Mouse (Mus musculus): ENCODE data around the gene Itgb5.

Gene Itgb5

DNA sequence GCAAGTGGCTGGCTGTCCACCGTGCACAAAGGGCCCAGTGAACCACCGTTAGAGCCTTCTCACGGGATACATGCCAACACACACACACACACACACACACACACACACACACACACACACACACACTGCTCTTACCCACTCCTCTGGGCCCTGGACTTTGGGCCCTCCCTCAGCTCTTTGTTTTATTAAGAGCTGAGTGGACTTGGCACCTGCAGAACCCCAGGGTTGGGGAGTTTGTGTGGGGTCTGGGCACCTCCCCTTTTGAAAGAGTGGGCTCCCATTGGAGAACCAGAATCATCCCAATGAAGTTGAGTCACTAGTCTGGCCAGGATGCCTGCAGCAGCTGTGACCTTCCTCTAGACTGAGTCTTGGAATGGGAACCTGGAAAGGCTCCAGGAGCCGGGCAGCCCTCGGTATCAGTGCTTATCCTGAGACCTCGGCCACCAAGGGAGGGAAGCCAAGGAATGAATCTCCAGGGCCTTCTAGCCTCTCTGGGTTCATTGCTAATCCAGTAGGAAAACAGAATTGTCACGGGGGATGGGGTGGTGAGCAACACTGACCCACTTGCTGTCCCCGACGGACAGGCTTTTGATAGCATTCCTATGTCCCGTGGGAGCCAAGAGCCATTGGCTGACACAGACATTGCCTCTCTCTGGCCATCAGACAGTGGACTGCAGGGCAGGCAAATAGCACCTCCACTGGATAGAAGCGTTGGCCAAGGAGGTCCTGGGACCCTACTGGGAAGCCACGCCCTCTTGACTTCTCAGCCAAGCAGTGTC, 87.2 kb downstream of the Itgb5 start:
- DNase-seq = no peak

GRCm38 (mm10) chr16:33917390-33917789, 87.9 kb downstream of the Itgb5 start:
- no peak for DNase-seq

- DNase-seq = no peak
Measured at GRCm38 (mm10) chr16:33917926-33918325, 88.5 kb downstream of the Itgb5 start.

DNA sequence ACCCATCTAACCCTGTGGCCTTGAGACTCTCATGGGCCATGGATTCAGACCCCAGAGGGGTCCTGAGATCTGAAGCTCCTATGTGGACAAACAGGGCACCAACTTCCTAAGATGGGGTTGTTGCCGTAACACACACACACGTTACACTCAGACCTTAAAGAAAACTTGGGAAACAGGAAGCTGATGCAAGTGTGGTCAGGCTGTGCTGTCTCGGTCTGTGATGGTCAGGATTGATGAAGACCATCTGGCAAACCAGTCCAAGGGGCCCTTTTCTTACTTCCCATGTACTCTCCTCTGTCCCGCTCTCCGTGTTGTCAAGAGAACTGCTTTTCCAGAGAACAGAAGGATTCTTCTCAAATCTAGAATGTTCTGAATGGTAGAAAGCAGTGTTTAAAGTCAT, 92.0 kb downstream of the Itgb5 start:
- no peak for DNase-seq

DNA sequence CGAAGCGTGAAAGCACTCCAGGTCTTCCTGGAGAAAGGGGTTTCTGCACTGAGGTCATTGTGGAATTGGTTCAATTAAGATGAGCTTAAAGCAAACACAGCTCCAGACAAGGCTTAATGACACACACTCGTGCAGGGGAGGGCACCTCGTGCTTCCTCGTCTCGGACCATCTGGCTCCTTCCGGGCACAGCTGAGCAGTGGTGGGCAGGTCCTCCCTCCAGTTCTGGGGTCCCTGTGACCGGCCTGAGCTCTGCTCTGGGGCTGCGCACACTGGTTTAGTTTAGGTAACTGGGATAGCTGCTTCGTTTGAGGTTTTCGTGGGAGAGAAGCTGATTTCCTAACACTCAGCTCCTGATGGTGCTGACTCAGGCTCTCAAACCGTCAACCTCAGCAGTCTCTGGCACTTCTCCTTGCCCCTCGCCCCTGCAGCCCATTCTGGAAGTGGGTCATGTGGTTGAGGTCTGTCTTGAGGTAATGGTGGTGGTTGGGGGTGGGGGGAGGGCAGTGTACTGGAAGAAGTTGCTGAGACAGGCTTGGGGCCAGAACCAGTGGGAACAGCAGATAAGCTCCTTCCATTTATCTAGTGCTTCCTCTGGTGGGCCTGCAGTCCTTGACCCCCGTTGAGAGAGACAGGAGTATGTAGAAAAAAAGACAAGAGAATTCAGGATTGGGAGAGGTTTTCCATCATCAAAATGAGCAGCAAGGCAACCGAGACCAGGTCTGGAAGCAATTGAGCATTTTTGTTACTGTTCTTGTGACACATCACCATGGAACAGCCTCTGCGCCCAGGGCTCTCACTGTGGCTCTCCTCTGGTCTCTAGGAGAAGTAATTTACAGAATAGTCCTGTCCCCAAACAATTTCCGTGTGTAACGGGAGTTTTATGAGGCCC, 92.9 kb downstream of the Itgb5 start:
- DNase-seq = peak; percentile 25

GRCm38 (mm10) chr16:33923001-33923316, 93.5 kb downstream of the Itgb5 start:
- DNase-seq = no peak

DNA sequence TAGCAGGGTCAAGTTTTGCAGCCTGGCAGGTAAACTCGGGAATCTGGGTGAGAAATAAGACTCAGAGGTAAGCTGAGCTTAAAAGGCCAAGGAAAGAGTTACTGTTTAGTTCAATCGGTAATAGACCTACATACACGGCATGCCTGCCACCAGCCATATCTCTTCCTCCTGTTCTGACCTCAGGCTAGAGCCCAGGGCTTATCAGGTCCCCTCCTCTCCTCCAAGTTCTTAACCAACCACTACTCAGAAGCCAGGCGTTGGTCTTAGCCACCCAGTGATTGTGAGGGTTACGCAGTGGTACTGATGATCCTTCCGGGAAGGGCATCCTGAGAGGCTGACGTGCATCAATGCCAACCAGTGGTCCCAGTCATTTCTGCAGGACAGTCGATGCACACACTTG, 94.3 kb downstream of the Itgb5 start:
- no peak for DNase-seq

DNA sequence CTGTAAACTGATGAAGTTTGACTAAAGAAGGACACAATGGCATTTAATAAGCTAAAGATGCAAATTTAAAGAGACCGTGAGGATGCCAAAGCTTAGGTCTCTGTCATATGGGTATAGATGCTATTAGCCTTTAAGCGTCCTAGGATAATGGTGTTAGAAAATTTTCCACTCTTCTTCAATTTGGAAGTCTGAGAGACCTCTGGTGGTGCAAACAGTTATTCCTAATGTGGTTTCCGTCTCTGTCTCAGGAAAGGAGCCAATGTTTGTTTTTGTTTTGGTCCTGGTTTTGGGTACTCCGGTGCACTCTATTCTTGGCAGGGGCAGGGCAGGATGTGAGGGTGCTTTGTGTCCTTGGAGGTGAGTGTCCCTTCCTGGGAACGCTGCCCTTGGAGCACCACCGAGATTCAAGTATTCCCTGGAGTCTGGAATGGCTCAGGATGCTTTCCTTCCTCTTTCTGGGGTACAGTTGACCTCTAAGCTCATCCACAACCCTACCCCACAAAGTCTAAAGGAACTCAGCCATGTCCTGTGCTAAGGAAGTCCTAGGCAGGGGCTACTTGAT, 97.9 kb downstream of the Itgb5 start:
- DNase-seq = no peak

DNA sequence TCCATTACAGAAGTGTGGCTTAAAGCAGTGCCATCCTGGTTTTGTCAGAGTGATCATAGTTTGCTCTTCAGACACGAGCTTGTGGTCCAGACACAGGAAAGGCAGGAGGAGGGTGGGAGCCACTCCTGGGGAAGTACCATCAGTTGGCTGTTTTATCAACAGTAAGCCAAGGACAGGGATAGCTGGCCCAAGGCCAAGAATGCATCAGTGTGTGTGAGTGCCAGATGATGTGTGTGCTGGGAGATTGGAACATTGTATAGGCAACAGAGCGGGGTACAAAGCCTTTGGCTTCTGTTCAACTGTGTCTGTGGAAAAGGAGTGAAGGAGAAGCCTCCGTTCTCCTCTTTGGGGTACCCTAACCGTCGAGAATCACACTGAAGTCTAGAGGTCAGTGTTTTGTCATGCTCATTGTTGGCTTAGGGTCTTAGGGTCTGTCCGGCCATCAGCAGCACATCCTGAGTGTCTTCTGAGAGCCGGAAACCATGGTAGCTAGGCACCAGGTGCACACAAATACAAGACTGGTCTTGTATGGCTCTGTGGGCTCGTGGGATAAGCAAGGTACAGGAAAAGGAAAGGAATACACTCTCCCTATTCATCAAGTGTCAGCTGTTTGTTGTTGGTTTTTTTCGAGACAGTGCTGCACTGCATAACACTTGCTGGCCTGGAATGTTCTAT, 99.5 kb downstream of the Itgb5 start:
- DNase-seq = no peak

DNA sequence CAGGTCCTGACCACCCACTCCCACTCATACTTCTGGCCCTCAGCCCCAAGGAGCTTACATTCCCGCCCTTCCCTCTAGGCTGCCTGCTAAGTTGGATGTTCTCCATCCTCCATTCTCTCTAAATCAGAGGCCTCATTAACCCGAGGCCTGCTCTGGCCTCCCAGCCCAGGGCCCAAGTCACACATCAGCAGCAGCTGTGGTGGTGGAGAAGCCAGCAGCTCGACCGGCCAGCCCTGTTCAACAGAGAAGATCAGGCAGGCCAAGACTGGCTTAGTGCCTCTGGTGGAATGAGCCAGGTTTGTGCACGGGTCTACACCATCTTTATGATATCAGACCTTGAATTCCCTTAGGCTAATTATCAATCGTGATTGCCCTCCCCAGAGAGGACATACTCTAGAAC, 101.3 kb downstream of the Itgb5 start:
- DNase-seq = no peak

- no peak for DNase-seq
Measured at GRCm38 (mm10) chr16:33931682-33932081, 102.2 kb downstream of the Itgb5 start.

- no peak for DNase-seq
Measured at GRCm38 (mm10) chr16:33932126-33932525, 102.7 kb downstream of the Itgb5 start.

- DNase-seq = no peak
Measured at GRCm38 (mm10) chr16:33933411-33933810, 103.9 kb downstream of the Itgb5 start.

DNA sequence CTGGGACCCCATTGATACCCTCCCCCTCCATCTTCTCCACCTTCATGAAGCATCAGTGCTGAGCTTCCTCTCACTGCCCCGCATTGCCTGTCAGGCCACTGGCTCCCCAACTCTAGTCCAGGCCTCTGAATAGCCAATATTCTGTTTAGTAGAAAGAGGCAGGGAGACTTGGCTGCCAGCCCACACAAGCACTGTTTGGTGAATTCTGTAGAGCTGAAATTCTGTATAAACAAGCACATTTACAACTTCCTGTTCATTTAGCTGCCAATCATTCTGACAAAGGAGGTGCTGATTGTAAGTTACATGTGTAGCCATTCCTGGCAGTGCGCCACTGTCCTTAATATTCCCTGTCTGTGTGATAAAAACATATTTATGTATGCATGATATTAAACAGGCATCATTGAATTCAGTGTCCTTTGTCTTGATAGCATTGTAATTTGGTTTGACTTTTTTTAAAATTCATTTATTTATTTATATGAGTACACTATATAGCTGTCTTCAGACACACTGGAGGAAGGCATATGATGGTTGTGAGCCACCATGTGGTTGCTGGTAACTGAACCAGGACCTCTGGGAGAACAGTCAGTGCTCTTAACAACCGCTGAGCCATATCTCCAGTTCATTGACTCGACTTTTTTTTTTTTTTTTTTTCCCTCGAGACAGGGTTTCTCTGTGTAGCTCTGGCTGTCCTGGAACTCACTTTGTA, 105.4 kb downstream of the Itgb5 start:
- DNase-seq = no peak

DNA sequence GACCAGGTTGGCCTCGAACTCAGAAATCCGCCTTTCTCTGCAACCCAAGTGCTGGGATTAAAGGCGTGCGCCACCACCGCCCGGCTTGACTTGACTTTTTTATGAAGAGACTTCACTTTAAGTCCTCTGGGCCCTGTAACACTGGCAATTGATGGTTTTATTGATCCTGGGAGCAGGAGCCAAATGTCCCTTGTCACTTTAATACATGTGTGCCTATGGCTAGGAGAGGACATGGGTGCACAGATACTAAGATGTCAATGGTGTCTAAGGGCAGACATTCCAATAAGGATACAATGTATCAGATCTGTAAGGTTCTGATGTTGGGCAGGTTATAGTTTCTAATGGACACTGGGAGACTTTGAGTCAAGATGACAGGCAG, 105.9 kb downstream of the Itgb5 start:
- DNase-seq = no peak

GRCm38 (mm10) chr16:33936885-33937284, 107.4 kb downstream of the Itgb5 start:
- DNase-seq = no peak

DNA sequence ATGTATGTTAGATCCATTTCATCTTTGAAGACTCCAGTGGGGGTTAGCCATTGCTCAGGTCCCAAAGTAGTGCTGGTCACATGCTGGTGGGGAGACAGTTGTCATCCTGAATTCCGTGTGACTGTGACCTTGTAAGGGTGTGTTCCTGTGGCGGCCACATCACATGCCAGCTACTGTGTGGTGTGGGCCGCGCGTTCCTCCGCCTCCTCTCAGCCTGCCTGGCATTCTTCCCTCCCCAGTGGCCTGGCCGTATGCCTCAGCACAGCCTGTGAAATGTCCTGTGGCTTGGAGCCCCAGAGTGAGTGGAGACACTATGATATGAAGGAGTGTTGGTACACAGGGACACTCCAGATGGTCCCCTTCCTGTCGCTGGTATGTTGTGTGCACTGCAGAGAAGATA, 108.1 kb downstream of the Itgb5 start:
- DNase-seq = no peak

DNA sequence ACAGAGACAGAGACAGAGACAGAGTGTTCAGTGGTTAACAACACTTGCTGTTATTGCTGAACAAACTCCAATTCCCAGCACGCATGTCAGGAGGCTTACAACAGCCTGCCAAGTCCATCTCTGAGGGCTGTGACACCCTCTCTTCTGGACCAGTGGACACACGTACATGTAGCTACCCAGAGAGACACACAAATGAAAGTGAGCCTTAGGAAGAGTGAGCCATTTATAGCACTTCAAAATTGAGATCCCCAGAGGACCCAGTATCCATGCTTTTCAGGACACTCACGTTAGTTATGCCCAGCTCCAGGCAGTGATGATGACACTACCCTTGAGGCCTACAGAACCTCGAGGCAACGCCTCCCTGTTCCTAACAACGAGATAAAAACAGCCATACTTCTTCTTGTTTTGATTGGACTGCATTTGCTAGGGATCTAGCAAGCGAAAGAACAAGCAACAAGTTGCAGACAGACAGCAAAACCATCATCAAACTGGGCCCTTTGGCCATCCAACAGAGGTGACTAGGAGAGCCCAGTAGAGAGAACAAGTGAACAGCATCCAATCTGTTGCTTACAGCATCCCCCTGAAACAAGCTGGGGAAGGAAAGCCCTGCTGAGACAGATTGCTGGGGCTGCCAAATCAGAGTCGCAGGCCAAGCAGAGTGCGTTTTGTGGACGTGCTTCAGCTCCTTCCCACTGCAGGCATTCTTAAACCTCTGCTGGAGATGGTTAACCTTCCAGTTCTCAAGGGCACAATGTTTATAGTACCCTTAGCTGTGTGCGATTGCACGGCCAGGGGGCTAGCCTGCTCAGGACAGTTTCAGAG, 109.1 kb downstream of the Itgb5 start:
- no peak for DNase-seq

DNA sequence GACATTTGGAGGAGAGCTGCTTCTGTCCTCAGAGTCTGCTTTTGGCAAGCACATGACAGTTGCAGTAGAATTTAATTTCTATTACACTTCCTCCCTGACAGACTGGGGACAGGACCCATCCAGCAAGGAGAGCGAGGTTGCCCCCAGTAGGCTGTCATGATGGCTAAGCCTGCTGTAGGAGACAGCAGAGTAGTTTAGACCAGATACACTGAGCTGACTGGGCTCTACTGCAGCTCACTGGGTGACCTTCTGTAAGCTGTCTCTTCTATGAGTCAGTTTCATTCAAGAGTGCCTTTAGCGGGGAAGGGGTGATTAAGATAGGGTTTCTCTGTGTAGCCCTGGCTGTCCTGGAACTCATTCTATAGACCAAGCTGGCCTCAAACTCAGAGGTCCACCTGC, 109.7 kb downstream of the Itgb5 start:
- no peak for DNase-seq

DNA sequence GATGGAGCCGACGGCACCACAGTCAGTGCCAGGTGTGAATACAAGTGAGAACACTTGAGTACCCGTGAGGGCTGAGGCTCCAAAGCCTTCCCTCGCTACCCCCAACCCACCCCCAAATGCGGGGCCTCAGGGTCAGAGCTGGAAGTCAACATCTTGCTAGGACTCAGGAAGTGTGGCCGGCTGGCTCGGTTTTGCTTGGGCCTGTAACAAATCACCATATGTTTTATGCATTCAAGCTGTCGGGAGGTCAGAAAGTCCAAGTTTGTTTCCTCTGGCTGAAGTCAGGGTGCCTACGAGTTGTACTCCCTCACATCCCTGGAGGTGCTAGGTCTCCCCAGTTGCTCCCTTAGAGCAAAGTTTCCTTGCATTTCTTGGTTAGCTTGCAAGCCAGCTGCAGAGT, 110.2 kb downstream of the Itgb5 start:
- no peak for DNase-seq

DNA sequence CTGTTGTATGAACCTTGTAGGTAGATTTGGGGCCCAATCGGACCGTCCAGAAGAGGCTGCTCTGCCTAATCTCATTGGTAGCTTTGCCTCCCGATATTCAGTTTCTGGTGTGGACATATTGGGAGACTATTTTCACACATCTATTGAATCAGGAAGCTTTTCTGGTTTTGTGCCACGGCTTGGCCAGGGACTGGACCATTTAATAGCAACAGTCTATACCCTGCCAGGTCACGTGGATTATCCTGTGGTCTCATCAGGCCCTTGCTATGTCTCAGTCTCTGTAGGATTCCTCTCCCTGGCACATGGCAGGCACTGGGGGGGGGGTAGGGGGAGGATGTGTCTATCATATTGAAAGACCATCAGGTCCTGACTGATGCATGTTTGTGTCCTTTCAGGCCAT, 110.6 kb downstream of the Itgb5 start:
- DNase-seq = no peak

DNA sequence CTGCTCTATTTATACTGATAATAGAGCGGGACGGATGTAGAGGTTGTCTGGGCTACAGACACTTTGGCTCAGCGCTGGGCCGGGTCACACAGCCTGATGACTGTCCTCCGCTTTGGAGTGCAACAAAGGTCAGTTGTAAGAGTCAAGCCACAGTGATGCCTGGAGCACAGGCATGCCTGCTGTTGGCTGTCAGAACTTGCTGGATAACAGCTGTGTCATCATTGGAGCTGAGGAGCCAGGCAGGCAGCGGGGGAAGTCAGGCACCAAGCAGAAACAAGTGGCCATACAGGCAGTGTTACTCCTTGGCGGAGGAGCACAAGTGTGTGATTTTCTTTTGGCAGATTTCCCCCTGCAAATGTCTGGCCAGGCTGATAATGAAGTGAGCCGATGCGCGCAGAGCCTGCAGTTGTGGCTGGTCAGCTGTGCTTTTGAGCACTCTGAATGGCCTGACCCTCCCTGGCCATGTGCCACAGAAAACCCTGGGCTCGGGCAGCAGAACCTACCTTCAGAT, 111.9 kb downstream of the Itgb5 start:
- no peak for DNase-seq
